ENCODE assay signal across 10 mouse cellular contexts in the genomic region with DNA sequence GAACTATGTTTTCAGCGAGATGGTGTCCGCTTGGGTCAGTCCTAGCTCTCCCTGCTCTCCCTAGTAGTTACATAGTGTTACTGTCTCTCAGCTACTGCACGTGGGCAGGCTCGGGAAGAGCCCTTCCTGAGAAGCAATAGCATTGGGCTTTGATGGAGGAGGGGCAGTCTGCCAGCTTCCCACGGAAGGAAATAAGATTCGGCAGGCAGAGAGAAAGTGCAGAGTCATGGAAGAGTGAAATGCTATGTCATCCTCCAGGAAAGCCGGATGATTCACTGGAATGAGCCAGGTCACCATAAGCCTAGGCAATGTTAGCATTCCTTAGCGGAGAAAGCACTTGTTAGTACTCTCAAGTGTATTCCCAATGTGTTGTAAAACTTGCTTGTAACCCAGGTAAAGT. TPM values are rescaled to one million over a fixed set of nuclear protein-coding genes. Genes with fewer than 3 reads are reported as not detected.
A peak's percentile ranks its signal among the peaks of the same experiment; 100 is the strongest.
DNase-seq lines count a peak whose midpoint lies in the region; ATAC-seq and TF ChIP-seq lines count a peak whose summit lies in the region.
"Had no signal": no experiment of that assay in that cellular context is flagged by ENCODE, and none has a peak within 500 bp of the region (broad histone marks: within the 10 kb centered on the region; RNA-seq: fewer than 3 reads in every experiment).

No protein-coding gene starts in this region.

- H3K9me3 ChIP-seq in lung, embryonic 14.5 days (ENCODE audit: low read depth, low read length), result no peaks in the 10 kb centered on the region
- no peaks in the 10 kb centered on the region for H3K9me3 ChIP-seq in embryonic facial prominence, embryonic 14.5 days (ENCODE audit: control insufficient read depth, low read length)
- H3K9me3 ChIP-seq: embryonic facial prominence, embryonic 15.5 days; limb, embryonic 13.5 days had no signal

- H3K4me2 ChIP-seq in lung, embryonic 14.5 days, result no peak overlapping the region
- no peak overlapping the region for H3K4me2 ChIP-seq in embryonic facial prominence, embryonic 14.5 days (ENCODE audit: low read depth, low read length)
- H3K4me2 ChIP-seq: embryonic facial prominence, embryonic 15.5 days had no signal

- H3K4me1 ChIP-seq in lung, embryonic 14.5 days (ENCODE audit: insufficient read depth), result no peaks in the 10 kb centered on the region
- peaks cover 2% of the 10 kb centered on the region; the same call in 1 of the 2 replicates for H3K4me1 ChIP-seq in lung, adult 2 months (ENCODE audit: control insufficient read depth, insufficient read depth, low read length)
- no peaks in the 10 kb centered on the region; the same call in 1 of the 2 replicates for H3K4me1 ChIP-seq in embryonic facial prominence, embryonic 14.5 days (ENCODE audit: control insufficient read depth, insufficient read depth, low read length)
- H3K4me1 ChIP-seq: embryonic facial prominence, embryonic 15.5 days had no signal

- TF ChIP-seq POLR2A in lung, adult 2 months (IDR thresholded peaks at IDR 0.05; ENCODE audit: borderline replicate concordance, extremely low read depth, low read depth, low read length), result no peak

- no peak for TF ChIP-seq CTCF in lung, embryonic 14.5 days (IDR thresholded peaks at IDR 0.05; ENCODE audit: low read depth)
- no peak for TF ChIP-seq CTCF in lung, adult 2 months (IDR thresholded peaks at IDR 0.05; ENCODE audit: insufficient read depth, low read length)

- 27% methylated on average over 8 of the region's 8 CpGs for WGBS in lung, embryonic 14.5 days
- WGBS in lung, adult 2 months, result 29% methylated on average over 8 of the region's 8 CpGs
- WGBS in embryonic facial prominence, embryonic 14.5 days, result 31% methylated on average over 8 of the region's 8 CpGs

- ATAC-seq in CD4-positive, CD25-positive, alpha-beta regulatory T cell, adult 4 months, result no peak
- ATAC-seq in lung, embryonic 14.5 days (ENCODE audit: insufficient read depth), result peak; percentile 50
- ATAC-seq in embryonic facial prominence, embryonic 14.5 days (ENCODE audit: low read depth), result no peak

- H3K4me3 ChIP-seq in lung, embryonic 14.5 days (ENCODE audit: low read depth, low read length), result no peak overlapping the region
- H3K4me3 ChIP-seq in lung, adult 2 months (replicated peaks; ENCODE audit: extremely low read depth, low read depth, low read length), result no peak overlapping the region
- no peak overlapping the region for H3K4me3 ChIP-seq in embryonic facial prominence, embryonic 14.5 days (ENCODE audit: low read depth, low read length)
- H3K4me3 ChIP-seq: embryonic facial prominence, embryonic 15.5 days; limb, embryonic 13.5 days had no signal

- H3K27me3 ChIP-seq in lung, embryonic 14.5 days (ENCODE audit: insufficient read depth, low read length), result no peaks in the 10 kb centered on the region
- H3K27me3 ChIP-seq in embryonic facial prominence, embryonic 14.5 days (replicated peaks; ENCODE audit: control insufficient read depth, insufficient read depth, low read length), result no peaks in the 10 kb centered on the region
- H3K27me3 ChIP-seq: embryonic facial prominence, embryonic 15.5 days; limb, embryonic 13.5 days had no signal

- H3K36me3 ChIP-seq in lung, embryonic 14.5 days (ENCODE audit: insufficient read depth), result no peaks in the 10 kb centered on the region
- H3K36me3 ChIP-seq in embryonic facial prominence, embryonic 14.5 days (ENCODE audit: control insufficient read depth, insufficient read depth, low read length), result no peaks in the 10 kb centered on the region
- H3K36me3 ChIP-seq: embryonic facial prominence, embryonic 15.5 days; limb, embryonic 13.5 days had no signal

- no peak overlapping the region for H3K9ac ChIP-seq in lung, embryonic 14.5 days
- no peak overlapping the region for H3K9ac ChIP-seq in embryonic facial prominence, embryonic 14.5 days (ENCODE audit: low read depth, low read length)
- H3K9ac ChIP-seq: embryonic facial prominence, embryonic 15.5 days; limb, embryonic 13.5 days had no signal

- no peak overlapping the region for H3K27ac ChIP-seq in lung, embryonic 14.5 days (ENCODE audit: low read depth)
- H3K27ac ChIP-seq in embryonic facial prominence, embryonic 14.5 days (replicated peaks; ENCODE audit: low read depth, low read length), result no peak overlapping the region
- H3K27ac ChIP-seq: embryonic facial prominence, embryonic 15.5 days; limb, embryonic 13.5 days had no signal

- peak; percentile 12 for DNase-seq in CD4-positive, CD25-positive, alpha-beta regulatory T cell, adult 2 months (ENCODE audit: low read depth, low spot score)
- peak; percentile 50 for DNase-seq in lung, embryonic 14.5 days
- no peak for DNase-seq in lung, adult 2 months
- DNase-seq in embryonic facial prominence, embryonic 14.5 days (ENCODE audit: low spot score), result peak; percentile 16
- peak; percentile 57 for DNase-seq in kidney, postnatal 14 days
- DNase-seq in lung, postnatal 25 days (ENCODE audit: low spot score), result peak; percentile 35
- DNase-seq in B cell, adult 2 months, result no peak

RNA-seq across cellular contexts. Expression of gene Ptger4, which starts 8.5 kb away (rescaled TPM):
- polyA plus RNA-seq in CD4-positive, CD25-positive, alpha-beta regulatory T cell, adult 4 months (2017; shearing (Covaris generic)), result 10 to 100 TPM; 23.6 to 26.3 TPM
- polyA plus RNA-seq in lung, embryonic 14.5 days (2014; fragmentation: Nextera tagmentation; extraction: Ambion mirVana), result 1.0 and 1.8 TPM in 2 replicates
- 6.9 and 7.6 TPM in 2 replicates for polyA plus RNA-seq in lung, adult 2 months (2012; rRNA removed)
- polyA plus RNA-seq in embryonic facial prominence, embryonic 14.5 days (2014; fragmentation: Nextera tagmentation; extraction: Ambion mirVana), result 3.4 and 5.1 TPM in 2 replicates

RNA-seq across cellular contexts. Expression of gene Ttc33, which starts 50.2 kb away (rescaled TPM):
- 10 to 100 TPM; 59.2 to 71.1 TPM for polyA plus RNA-seq in CD4-positive, CD25-positive, alpha-beta regulatory T cell, adult 4 months (2017; shearing (Covaris generic))
- 41.9 and 44.6 TPM in 2 replicates for polyA plus RNA-seq in lung, embryonic 14.5 days (2014; fragmentation: Nextera tagmentation; extraction: Ambion mirVana)
- polyA plus RNA-seq in lung, adult 2 months (2012; rRNA removed), result 3.6 and 8.0 TPM in 2 replicates
- 39.3 and 41.9 TPM in 2 replicates for polyA plus RNA-seq in embryonic facial prominence, embryonic 14.5 days (2014; fragmentation: Nextera tagmentation; extraction: Ambion mirVana)

Comparison
In these comparisons a context has a peak if more than half of its experiments do, and no peak if none do; other contexts are left out.
1. DNase-seq: peak in CD4-positive, CD25-positive, alpha-beta regulatory T cell, adult 2 months (single experiment), lung, embryonic 14.5 days (single experiment), embryonic facial prominence, embryonic 14.5 days (single experiment), kidney, postnatal 14 days (single experiment) and lung, postnatal 25 days (single experiment); none in lung, adult 2 months (single experiment) and B cell, adult 2 months (0 of 2).